Mouse (Mus musculus) layer of hippocampus, postnatal 14 days (tissue): ENCODE measurements around the gene Gm15091. TPM values are rescaled to one million over a fixed set of nuclear protein-coding genes. Genes with fewer than 3 reads are reported as not detected.
"Not testable (repeated sequence)": the region's sequence is repeated elsewhere in the genome, so short reads cannot be mapped to it uniquely, and the experiment has no call there.

Source experiments
- DNase-seq, 2 experiments: peaks; one replicate each; pipeline ENCODE4 v3.0.0; 2021 to 2022; ENCODE audit warnings: low spot score in 2 of 2, mixed read lengths in 1 of 2
- long read RNA-seq, 2 experiments: library from polyadenylated mRNA; stranded (forward); transcript quantifications; one replicate each; pipeline ENCODE4 v2.0.0; 2021
- total RNA-seq, 2 experiments: library from RNA; stranded (reverse); gene quantifications; 2 replicates each; pipeline ENCODE4 v1.2.3; 2021

The Gm15091 gene
- total RNA-seq, result not detected
- long read RNA-seq, experiment 1, result 0 reads
- long read RNA-seq, experiment 2, result 0 reads

DNA sequence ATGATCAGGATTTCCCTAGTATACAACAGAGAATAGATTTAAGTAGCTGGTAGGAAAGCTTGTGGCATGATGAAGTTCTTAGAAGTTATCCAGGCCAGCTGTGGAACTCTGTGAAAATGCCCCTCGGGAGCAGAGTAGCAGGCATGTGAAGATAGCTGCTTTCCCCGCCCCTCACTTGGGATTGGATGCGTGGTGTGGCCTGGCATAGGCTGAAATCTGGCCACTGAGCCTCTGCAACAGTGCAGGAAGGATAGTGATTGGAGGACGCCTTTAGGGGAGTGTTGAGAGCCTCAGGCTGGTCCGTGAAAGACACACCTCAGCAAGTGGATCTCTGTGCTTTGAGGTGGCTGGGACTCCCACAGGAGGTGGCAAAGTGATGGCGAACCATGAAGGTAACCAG lies at the start of gene Gm15091:
Gene Gm15091 (plus strand): TSS at position 301 of the 400 bp plus-strand sequence.
- DNase-seq, result not testable (repeated sequence)

Other genes with a start within 250 kb of the Gm15091 start
- not detected for gene Gm15097, start 157.2 kb upstream of the Gm15091 start, total RNA-seq